Mouse (Mus musculus): ENCODE results near the gene Coro1c. TPM values are rescaled to one million over a fixed set of nuclear protein-coding genes. Genes with fewer than 3 reads are reported as not detected.
A peak's percentile ranks its signal among the peaks of the same experiment; 100 is the strongest.

Gene Coro1c
- polyA plus RNA-seq, 1 experiment from 2014 or later: 175 TPM

DNA sequence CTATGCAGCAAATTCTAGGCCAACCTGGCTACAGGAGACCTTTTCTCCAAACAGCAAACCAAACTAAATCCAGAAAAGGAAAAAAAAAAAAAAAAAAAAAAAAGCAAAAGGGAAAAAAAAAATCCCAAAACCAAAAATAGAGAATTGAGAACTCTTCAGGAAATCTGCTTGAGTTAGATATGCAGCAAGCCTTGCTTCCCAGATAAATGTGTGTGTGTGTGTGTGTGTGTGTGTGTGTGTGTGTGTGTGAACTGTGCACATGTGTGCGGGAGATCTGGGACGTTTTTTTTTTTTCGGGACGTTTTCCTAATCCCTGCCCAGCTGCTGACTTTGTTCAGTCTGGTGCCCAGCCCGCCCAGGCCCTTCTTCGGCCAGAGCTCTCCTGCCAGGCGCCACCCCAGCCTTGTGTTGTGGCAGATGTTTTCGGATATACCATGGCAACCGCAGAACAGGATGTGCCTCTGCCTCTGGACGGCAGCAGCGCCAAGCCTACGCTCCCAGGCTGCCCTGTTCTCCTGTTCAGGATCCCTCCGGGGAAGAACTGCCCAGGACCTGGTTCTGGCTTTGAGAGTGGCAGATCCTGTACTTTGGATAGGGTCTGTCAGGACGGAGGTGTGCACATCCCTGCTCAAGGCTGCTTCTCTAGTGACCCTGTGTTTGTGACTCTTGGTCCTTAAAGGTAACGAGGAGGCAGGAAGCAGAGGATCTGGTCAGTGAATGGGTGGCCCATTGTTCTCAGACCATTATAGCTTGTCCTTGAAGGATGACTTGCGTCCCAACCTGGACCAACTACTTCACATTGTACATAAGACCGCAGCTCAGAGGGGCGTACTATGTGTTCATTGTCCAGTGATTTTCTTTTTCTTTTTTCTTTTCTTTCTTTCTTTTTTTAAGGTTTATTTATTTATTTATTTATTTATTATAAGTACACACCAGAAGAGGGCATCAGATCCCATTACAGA is 22.4 kb upstream of the Coro1c start:
- Histone ChIP-seq H3K27me3 (replicated peaks; ENCODE audit: control insufficient read depth, insufficient read depth, low read length) (no peaks in the 10 kb centered on the region), H3K9me3 (ENCODE audit: control insufficient read depth, low read length) (0 out of 2 replicates have a peak, but pooled peaks cover 4% of the 10 kb centered on the region), H3K9ac (ENCODE audit: low read depth, low read length) (peak overlapping the region; percentile 60), H3K4me1 (ENCODE audit: control insufficient read depth, insufficient read depth, low read length) (peaks cover 17% of the 10 kb centered on the region), H3K4me2 (ENCODE audit: low read depth, low read length) (peak overlapping the region; percentile 19; the same call in 1 of the 2 replicates), H3K4me3 (ENCODE audit: low read length) (no peak overlapping the region), H3K36me3 (ENCODE audit: control insufficient read depth, insufficient read depth, low read length) (no peaks in the 10 kb centered on the region), H3K27ac (ENCODE audit: low read length) (peak overlapping the region; percentile 68)
- WGBS: 41% methylated on average over 18 of the region's 18 CpGs
- ATAC-seq: peak; percentile 59

DNA sequence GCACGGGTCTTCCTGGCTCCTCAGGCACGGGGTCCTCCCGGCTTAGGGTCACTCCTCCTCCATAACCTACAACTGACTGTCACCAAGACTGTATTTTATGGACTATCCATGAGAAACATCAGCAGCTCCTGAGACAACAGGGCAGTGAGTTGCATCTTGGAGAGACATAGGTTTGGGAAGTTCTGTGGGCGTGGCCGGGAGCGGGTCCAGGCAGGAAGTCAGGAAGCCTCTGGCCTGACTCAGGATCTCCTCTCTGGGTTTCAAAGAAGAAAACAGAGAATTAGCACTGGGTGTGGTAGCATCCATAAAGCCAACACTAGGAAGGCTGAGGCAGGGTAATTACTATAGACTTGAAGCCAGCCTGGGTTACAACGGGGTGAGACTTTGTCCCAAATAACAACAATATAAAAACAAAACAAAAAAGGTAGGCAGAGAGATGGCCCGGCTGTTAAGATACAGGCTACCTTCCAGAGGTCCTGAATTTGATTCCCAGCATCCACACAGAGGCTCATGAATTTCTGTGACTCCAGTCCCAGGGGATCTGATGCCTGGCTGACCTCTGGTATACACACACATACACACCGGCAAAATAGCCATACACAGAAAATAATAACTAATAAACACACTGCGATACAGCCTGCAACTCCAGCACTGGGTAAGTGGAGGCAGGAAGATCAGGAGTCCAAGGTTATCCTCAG is 21.5 kb upstream of the Coro1c start:
- no peak overlapping the region for H3K4me2 ChIP-seq (ENCODE audit: low read depth, low read length)
- no peaks in the 10 kb centered on the region for H3K36me3 ChIP-seq (ENCODE audit: control insufficient read depth, insufficient read depth, low read length)
- H3K4me1 ChIP-seq (ENCODE audit: control insufficient read depth, insufficient read depth, low read length): peaks cover 17% of the 10 kb centered on the region
- ATAC-seq: no peak
- H3K27ac ChIP-seq (ENCODE audit: low read length): peak overlapping the region; percentile 37; the same call in 1 of the 2 replicates
- 48% methylated on average over 10 of the region's 10 CpGs for WGBS
- no peaks in the 10 kb centered on the region for H3K27me3 ChIP-seq (replicated peaks; ENCODE audit: control insufficient read depth, insufficient read depth, low read length)
- H3K9me3 ChIP-seq (ENCODE audit: control insufficient read depth, low read length): 0 out of 2 replicates have a peak, but pooled peaks cover 4% of the 10 kb centered on the region
- no peak overlapping the region for H3K4me3 ChIP-seq (ENCODE audit: low read length)
- H3K9ac ChIP-seq (ENCODE audit: low read depth, low read length): no peak overlapping the region

DNA sequence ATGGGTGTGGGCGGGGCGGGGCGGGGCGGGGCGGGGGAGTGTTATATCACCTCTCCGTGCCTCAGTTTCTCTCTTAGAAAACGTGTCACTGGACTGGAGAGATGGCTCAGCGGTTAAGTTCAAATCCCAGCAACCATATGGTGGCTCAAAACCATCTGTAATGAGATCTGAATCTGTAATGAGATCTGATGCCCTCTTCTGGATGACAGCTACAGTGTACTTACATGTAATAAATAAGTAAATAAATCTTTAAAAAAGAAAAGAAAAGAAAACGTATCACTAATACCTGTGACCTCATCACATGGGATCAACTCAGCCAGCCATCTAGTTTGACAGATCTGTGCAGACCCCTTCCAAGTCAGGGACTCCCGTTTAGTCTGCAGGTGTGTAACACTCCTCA is 21.0 kb upstream of the Coro1c start:
- H3K4me3 ChIP-seq (ENCODE audit: low read length): no peak overlapping the region
- no peak for ATAC-seq
- no peaks in the 10 kb centered on the region for H3K27me3 ChIP-seq (replicated peaks; ENCODE audit: control insufficient read depth, insufficient read depth, low read length)
- H3K9me3 ChIP-seq (ENCODE audit: control insufficient read depth, low read length): 0 out of 2 replicates have a peak, but pooled peaks cover 4% of the 10 kb centered on the region
- no peak overlapping the region for H3K4me2 ChIP-seq (ENCODE audit: low read depth, low read length)
- 73% methylated on average over 10 of the region's 10 CpGs for WGBS
- no peak overlapping the region; the same call in 1 of the 2 replicates for H3K27ac ChIP-seq (ENCODE audit: low read length)
- no peaks in the 10 kb centered on the region for H3K36me3 ChIP-seq (ENCODE audit: control insufficient read depth, insufficient read depth, low read length)
- no peak overlapping the region for H3K9ac ChIP-seq (ENCODE audit: low read depth, low read length)
- H3K4me1 ChIP-seq (ENCODE audit: control insufficient read depth, insufficient read depth, low read length): peaks cover 17% of the 10 kb centered on the region

DNA sequence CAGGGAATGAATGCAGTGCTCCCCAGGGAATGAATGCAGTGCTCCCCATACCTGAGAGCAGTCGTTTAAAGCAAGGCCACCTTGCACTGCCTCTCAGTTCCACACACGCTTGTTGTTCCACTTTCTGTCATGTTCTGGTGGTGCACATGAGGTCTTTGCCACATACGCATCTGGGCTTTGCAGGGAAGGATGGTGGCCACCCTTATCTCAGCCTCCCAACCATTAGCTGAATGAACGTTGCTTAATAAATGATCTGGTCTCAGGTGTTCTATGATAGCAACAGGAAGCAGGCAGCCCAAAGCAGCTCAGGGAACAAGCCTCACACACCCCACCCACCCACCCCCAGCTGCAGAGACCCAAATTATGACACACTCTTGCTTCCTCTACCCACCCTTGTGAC is 16.1 kb upstream of the Coro1c start:
- Histone ChIP-seq H3K27ac (ENCODE audit: low read length) (no peak overlapping the region), H3K9me3 (ENCODE audit: control insufficient read depth, low read length) (0 out of 2 replicates have a peak, but pooled peaks cover 4% of the 10 kb centered on the region), H3K27me3 (replicated peaks; ENCODE audit: control insufficient read depth, insufficient read depth, low read length) (no peaks in the 10 kb centered on the region), H3K4me2 (ENCODE audit: low read depth, low read length) (no peak overlapping the region), H3K36me3 (ENCODE audit: control insufficient read depth, insufficient read depth, low read length) (no peaks in the 10 kb centered on the region), H3K4me3 (ENCODE audit: low read length) (no peak overlapping the region), H3K9ac (ENCODE audit: low read depth, low read length) (no peak overlapping the region), H3K4me1 (ENCODE audit: control insufficient read depth, insufficient read depth, low read length) (peaks cover 13% of the 10 kb centered on the region)
- 70% methylated on average over 4 of the region's 4 CpGs for WGBS
- no peak for ATAC-seq

DNA sequence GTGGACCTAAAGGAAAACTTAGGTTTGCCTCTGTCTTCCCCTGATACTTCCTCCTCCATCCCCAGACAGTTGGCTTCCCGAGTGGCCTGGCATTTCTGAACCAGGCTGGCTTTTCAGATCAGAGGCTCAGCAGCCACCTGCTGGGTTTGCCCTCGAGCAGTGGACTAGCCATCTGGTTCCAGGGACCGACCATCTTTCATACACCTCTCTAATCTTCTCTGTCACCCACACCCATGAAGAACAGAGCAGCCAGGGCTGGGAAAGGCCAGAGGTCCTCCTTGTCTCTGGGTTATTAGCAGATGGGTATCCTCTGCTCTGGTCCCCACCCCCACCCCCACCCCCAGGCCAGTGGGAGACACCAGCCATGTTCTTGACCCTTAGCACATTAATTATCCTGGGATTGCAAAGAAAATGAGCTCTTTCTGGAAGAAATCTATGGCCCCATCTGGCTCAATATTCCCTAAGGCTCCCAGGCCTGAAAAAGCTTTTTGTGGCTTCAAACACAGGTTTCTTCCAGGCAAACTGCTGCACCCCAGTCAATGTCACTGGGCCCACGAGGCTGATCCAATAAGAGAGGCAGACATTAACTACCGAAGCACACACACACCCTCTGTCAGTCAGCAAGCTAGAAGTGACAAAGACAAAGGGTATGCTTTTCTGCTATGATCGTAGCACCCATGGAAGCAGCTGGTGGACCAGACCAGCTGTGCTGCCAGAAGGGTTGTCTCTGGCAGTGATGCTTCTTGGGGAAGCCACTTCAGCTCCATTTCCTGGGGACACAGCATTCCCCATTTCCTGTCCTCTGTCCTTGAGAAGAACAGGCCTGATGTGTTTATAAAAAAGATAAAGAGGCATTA is 13.0 kb upstream of the Coro1c start:
- H3K4me2 ChIP-seq (ENCODE audit: low read depth, low read length): no peak overlapping the region
- WGBS: 39% methylated on average over 6 of the region's 6 CpGs
- H3K9me3 ChIP-seq (ENCODE audit: control insufficient read depth, low read length): no peaks in the 10 kb centered on the region
- no peak overlapping the region for H3K4me3 ChIP-seq (ENCODE audit: low read length)
- H3K9ac ChIP-seq (ENCODE audit: low read depth, low read length): no peak overlapping the region
- ATAC-seq: no peak
- no peaks in the 10 kb centered on the region for H3K27me3 ChIP-seq (replicated peaks; ENCODE audit: control insufficient read depth, insufficient read depth, low read length)
- peaks cover 27% of the 10 kb centered on the region for H3K4me1 ChIP-seq (ENCODE audit: control insufficient read depth, insufficient read depth, low read length)
- H3K36me3 ChIP-seq (ENCODE audit: control insufficient read depth, insufficient read depth, low read length): no peaks in the 10 kb centered on the region
- H3K27ac ChIP-seq (ENCODE audit: low read length): peak overlapping the region; percentile 23; the same call in 1 of the 2 replicates

DNA sequence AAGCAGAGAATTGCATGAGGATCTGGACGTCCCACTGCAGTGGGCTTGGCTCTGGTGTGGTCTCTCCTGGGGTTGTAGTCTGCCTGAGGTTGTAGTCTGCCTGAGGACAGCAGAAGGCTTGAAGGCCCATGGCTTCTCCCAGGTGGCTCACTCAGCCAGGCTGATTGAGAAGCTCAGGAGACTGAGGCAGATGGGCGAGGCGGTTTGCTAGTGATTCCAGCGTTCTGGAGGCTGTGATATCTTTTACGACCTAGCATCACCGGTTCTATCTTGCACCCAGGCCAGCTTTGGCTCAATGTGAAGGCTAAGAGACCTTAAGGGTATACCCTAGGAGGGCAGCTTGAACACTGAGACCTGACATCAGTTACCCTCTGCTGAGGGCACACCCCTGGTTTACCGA is 10.5 kb upstream of the Coro1c start:
- no peak overlapping the region for H3K4me3 ChIP-seq (ENCODE audit: low read length)
- peak; percentile 68 for ATAC-seq
- H3K4me2 ChIP-seq (ENCODE audit: low read depth, low read length): no peak overlapping the region
- no peaks in the 10 kb centered on the region for H3K27me3 ChIP-seq (replicated peaks; ENCODE audit: control insufficient read depth, insufficient read depth, low read length)
- no peaks in the 10 kb centered on the region for H3K9me3 ChIP-seq (ENCODE audit: control insufficient read depth, low read length)
- peak overlapping the region; percentile 48; the same call in 1 of the 2 replicates for H3K9ac ChIP-seq (ENCODE audit: low read depth, low read length)
- peaks cover 27% of the 10 kb centered on the region for H3K4me1 ChIP-seq (ENCODE audit: control insufficient read depth, insufficient read depth, low read length)
- peak overlapping the region; percentile 88 for H3K27ac ChIP-seq (ENCODE audit: low read length)
- 39% methylated on average over 7 of the region's 7 CpGs for WGBS
- no peaks in the 10 kb centered on the region for H3K36me3 ChIP-seq (ENCODE audit: control insufficient read depth, insufficient read depth, low read length)

DNA sequence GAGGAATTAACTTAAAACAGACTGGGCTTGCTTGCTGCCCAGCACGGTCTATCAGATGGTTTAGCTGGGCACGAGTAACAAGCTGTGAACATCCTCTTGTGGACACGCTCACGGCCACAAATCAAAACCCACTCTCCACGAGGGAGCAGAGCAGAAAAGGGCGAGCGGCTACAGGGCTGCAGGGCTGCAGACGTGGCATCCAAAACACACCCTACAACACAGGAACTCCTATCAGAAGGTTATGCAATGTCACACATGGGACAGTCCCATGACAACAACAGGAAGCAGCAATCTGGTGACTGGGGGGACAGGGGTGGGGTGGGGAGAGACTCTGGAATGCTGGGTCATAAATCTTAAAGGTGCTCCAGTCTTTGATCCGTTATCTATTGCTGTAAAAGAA is 10.1 kb upstream of the Coro1c start:
- no peak overlapping the region for H3K4me3 ChIP-seq (ENCODE audit: low read length)
- no peaks in the 10 kb centered on the region for H3K36me3 ChIP-seq (ENCODE audit: control insufficient read depth, insufficient read depth, low read length)
- H3K27ac ChIP-seq (ENCODE audit: low read length): peak overlapping the region; percentile 88
- 15% methylated on average over 9 of the region's 9 CpGs for WGBS
- H3K27me3 ChIP-seq (replicated peaks; ENCODE audit: control insufficient read depth, insufficient read depth, low read length): no peaks in the 10 kb centered on the region
- H3K4me2 ChIP-seq (ENCODE audit: low read depth, low read length): 0 out of 2 replicates have a peak overlapping the region, but pooled peaks have one; percentile 19
- no peaks in the 10 kb centered on the region for H3K9me3 ChIP-seq (ENCODE audit: control insufficient read depth, low read length)
- H3K9ac ChIP-seq (ENCODE audit: low read depth, low read length): peak overlapping the region; percentile 48
- peaks cover 27% of the 10 kb centered on the region for H3K4me1 ChIP-seq (ENCODE audit: control insufficient read depth, insufficient read depth, low read length)
- peak; percentile 90 for ATAC-seq

DNA sequence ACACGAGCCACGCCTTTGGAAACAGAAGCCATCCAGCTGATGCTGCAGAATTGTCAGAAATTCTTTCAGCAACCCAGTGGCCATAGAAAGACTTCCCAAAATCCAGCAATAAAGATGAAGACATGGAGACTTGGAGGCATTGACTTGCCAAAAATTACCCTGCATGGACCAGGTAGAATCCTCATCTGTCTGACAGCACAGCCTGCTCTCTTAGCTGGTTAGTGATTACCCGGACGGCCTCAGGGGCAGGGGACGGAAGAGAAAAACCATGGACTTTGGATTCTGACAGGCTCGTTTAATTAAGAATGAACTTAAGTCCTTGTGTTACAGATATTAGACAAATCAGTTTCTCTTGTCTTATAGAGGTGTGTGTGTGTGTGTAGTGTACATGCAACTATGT is 2.1 kb upstream of the Coro1c start:
- peak overlapping the region; percentile 41 for H3K4me2 ChIP-seq (ENCODE audit: low read depth, low read length)

More for the DNA sequence above, 2.1 kb upstream of the Coro1c start:
- no peak for ATAC-seq
- 53% methylated on average over 6 of the region's 6 CpGs for WGBS
- Histone ChIP-seq H3K4me1 (ENCODE audit: control insufficient read depth, insufficient read depth, low read length) (peaks cover 19% of the 10 kb centered on the region), H3K9ac (ENCODE audit: low read depth, low read length) (peak overlapping the region; percentile 44), H3K27me3 (replicated peaks; ENCODE audit: control insufficient read depth, insufficient read depth, low read length) (no peaks in the 10 kb centered on the region), H3K27ac (ENCODE audit: low read length) (peak overlapping the region; percentile 92), H3K9me3 (ENCODE audit: control insufficient read depth, low read length) (no peaks in the 10 kb centered on the region), H3K4me3 (ENCODE audit: low read length) (no peak overlapping the region), H3K36me3 (ENCODE audit: control insufficient read depth, insufficient read depth, low read length) (no peaks in the 10 kb centered on the region)

Data from intestine, embryonic 16.5 days (tissue).